Mouse (Mus musculus): ENCODE measurements around the gene Armc3. TPM values are rescaled to one million over a fixed set of nuclear protein-coding genes. Genes with fewer than 3 reads are reported as not detected.

The Armc3 gene
- polyA plus RNA-seq, 1 experiment from 2014 or later = 1.4 TPM

DNA sequence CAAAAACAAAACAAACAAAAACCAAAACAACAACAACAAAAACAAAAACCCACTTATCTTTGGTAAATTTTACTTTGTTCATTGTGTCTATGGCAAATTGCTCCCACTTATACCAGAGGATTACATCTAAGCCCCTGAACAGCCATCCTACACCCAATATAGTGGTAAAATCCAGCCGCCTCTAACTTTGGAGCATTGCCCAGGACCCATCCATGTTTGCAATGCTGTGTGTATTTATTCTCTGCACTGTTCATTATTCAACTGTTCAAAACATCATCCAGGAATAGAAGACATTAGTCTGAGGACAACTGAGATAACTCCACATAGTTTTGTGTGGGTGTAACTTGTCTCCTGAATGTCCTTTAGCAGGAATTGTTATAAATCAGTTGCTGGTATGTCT lies 1.0 kb downstream of the Armc3 start:
- H3K27ac ChIP-seq (ENCODE audit: low read depth, low read length) = no peak overlapping the region
- no peak overlapping the region for H3K4me2 ChIP-seq (ENCODE audit: low read length)
- H3K9me3 ChIP-seq (replicated peaks; ENCODE audit: control insufficient read depth, low read length) = no peaks in the 10 kb centered on the region
- 86% methylated on average over 1 of the region's 1 CpGs for WGBS
- peaks cover 4% of the 10 kb centered on the region; the same call in 1 of the 2 replicates for H3K4me1 ChIP-seq (ENCODE audit: control insufficient read depth, insufficient read depth, low read length)
- DNase-seq (ENCODE audit: low spot score) (no peak), ATAC-seq (no peak)
- H3K27me3 ChIP-seq (replicated peaks; ENCODE audit: control insufficient read depth, insufficient read depth, low read length) = no peaks in the 10 kb centered on the region
- H3K9ac ChIP-seq (ENCODE audit: low read length) = no peak overlapping the region
- no peak overlapping the region for H3K4me3 ChIP-seq (ENCODE audit: low read depth, low read length)
- no peaks in the 10 kb centered on the region for H3K36me3 ChIP-seq (ENCODE audit: control insufficient read depth, insufficient read depth, low read length)

DNA sequence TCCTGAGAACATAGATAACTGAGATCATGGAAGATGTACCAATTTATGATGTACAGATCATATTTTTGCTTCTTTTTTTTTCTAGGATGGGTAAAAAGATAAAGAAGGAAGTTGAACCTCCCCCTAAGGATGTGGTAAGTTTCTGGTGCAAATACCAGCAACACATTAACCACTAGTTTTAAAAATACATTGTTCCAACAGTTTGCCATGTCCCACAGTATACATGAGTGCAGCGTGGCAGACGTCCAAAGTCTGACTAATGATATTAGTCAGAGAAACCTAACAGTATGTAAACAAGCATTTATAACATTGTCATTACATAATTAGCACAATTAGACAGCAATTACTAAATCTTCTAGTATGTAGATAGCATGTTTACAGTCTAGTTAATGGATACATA lies 2.6 kb downstream of the Armc3 start:
- Histone ChIP-seq H3K4me2 (ENCODE audit: low read length) (no peak overlapping the region), H3K4me1 (ENCODE audit: control insufficient read depth, insufficient read depth, low read length) (peaks cover 4% of the 10 kb centered on the region; the same call in 1 of the 2 replicates), H3K27ac (ENCODE audit: low read depth, low read length) (no peak overlapping the region), H3K4me3 (ENCODE audit: low read depth, low read length) (no peak overlapping the region), H3K27me3 (replicated peaks; ENCODE audit: control insufficient read depth, insufficient read depth, low read length) (no peaks in the 10 kb centered on the region), H3K9me3 (replicated peaks; ENCODE audit: control insufficient read depth, low read length) (no peaks in the 10 kb centered on the region), H3K9ac (ENCODE audit: low read length) (no peak overlapping the region), H3K36me3 (ENCODE audit: control insufficient read depth, insufficient read depth, low read length) (no peaks in the 10 kb centered on the region)
- peak; percentile 19 for DNase-seq (ENCODE audit: low spot score)
- no peak for ATAC-seq
- WGBS = 69% methylated on average over 2 of the region's 2 CpGs

DNA sequence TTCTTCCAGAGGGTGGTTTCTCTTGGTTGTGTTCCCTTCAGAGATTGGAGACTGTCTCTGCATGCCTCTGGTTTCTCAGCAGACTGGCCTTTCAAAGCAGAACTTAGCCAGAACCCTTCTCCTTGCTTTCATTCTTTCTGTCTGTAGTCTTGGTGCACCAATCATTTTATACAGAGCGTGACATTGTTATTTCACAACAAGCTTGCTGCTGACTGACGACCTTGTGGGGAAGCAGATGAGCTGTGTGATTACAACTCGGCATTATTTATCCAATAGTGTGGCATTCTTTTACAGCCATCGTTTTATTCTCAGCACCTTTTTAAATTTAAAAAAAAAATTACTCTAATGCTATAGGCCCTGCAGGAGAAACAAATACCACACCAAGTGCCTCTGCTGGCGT lies 35.2 kb downstream of the Armc3 start:
- Histone ChIP-seq H3K9ac (ENCODE audit: low read length) (no peak overlapping the region), H3K4me3 (ENCODE audit: low read depth, low read length) (no peak overlapping the region), H3K4me1 (ENCODE audit: control insufficient read depth, insufficient read depth, low read length) (no peaks in the 10 kb centered on the region), H3K27me3 (replicated peaks; ENCODE audit: control insufficient read depth, insufficient read depth, low read length) (no peaks in the 10 kb centered on the region), H3K36me3 (ENCODE audit: control insufficient read depth, insufficient read depth, low read length) (no peaks in the 10 kb centered on the region), H3K4me2 (ENCODE audit: low read length) (no peak overlapping the region), H3K9me3 (replicated peaks; ENCODE audit: control insufficient read depth, low read length) (no peaks in the 10 kb centered on the region), H3K27ac (ENCODE audit: low read depth, low read length) (no peak overlapping the region)
- DNase-seq (ENCODE audit: low spot score) = no peak
- ATAC-seq = no peak
- 89% methylated on average over 5 of the region's 5 CpGs for WGBS

DNA sequence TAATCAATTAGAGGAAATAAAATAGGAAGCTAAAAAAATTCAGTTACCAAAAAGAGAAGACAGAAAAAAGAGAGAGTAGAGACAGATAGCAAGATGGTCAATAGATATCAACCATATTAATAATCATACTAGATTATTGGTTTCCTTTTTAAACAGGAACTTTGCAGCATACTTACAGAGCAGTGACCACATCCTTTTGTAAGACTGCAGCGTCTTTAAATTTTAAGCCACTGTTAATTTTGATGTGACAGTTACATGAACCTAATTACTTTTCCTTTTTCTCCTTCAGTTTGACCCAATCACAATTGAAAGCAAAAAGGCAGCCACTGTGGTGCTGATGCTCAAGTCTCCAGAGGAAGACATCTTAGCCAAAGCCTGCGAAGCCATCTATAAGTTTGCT lies 36.1 kb downstream of the Armc3 start:
- no peak overlapping the region for H3K4me3 ChIP-seq (ENCODE audit: low read depth, low read length)
- H3K9ac ChIP-seq (ENCODE audit: low read length) = no peak overlapping the region
- H3K36me3 ChIP-seq (ENCODE audit: control insufficient read depth, insufficient read depth, low read length) = no peaks in the 10 kb centered on the region
- ATAC-seq (no peak), DNase-seq (ENCODE audit: low spot score) (no peak)
- no peak overlapping the region for H3K4me2 ChIP-seq (ENCODE audit: low read length)
- H3K27ac ChIP-seq (ENCODE audit: low read depth, low read length) = no peak overlapping the region
- H3K9me3 ChIP-seq (replicated peaks; ENCODE audit: control insufficient read depth, low read length) = no peaks in the 10 kb centered on the region
- H3K27me3 ChIP-seq (replicated peaks; ENCODE audit: control insufficient read depth, insufficient read depth, low read length) = no peaks in the 10 kb centered on the region
- 80% methylated on average over 2 of the region's 2 CpGs for WGBS
- no peaks in the 10 kb centered on the region for H3K4me1 ChIP-seq (ENCODE audit: control insufficient read depth, insufficient read depth, low read length)

DNA sequence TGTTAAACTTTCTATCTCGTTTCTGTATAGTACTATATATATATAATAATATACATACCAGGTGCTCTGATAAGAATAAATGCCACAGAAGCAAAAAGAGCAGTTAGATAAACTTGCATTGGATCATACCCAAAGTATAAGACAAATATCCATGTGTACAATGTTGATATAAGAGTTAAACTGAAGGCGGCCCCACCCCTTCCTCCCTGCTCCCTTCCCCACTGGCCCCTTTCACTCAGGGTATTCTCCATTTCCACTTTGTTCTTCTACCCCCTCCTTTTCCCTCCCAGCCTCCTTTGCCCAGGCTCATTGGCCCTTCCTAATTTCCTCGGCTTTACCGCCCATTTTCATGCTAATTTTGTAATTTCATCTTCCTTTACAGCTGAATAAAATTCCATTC lies 36.5 kb downstream of the Armc3 start:
- H3K9ac ChIP-seq (ENCODE audit: low read length) = no peak overlapping the region
- no peak overlapping the region for H3K27ac ChIP-seq (ENCODE audit: low read depth, low read length)
- no peaks in the 10 kb centered on the region for H3K9me3 ChIP-seq (replicated peaks; ENCODE audit: control insufficient read depth, low read length)
- no peak for DNase-seq (ENCODE audit: low spot score)
- H3K27me3 ChIP-seq (replicated peaks; ENCODE audit: control insufficient read depth, insufficient read depth, low read length) = no peaks in the 10 kb centered on the region
- no peaks in the 10 kb centered on the region for H3K36me3 ChIP-seq (ENCODE audit: control insufficient read depth, insufficient read depth, low read length)
- 51% methylated on average over 4 of the region's 4 CpGs for WGBS
- H3K4me3 ChIP-seq (ENCODE audit: low read depth, low read length) = no peak overlapping the region
- ATAC-seq = no peak
- H3K4me2 ChIP-seq (ENCODE audit: low read length) = no peak overlapping the region
- no peaks in the 10 kb centered on the region for H3K4me1 ChIP-seq (ENCODE audit: control insufficient read depth, insufficient read depth, low read length)

DNA sequence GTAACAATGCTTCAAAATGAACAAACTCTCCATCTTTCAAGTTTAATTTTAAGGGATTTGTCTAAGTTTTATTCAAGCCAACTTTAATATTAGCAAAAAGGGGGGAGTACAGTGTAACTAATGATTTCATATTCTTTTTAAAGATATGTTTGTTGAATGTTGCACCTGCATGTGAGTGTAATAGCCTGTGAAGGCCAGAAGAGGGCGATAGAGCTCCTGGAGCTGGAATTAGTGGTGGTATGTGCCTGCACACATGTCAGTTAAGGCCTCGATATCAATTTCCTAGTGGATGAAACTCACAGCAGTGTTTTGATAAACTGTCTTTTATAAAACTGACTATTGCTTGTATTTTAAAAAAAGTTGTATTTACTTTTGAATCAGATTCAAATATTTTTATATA lies 39.7 kb downstream of the Armc3 start:
- H3K9me3 ChIP-seq (replicated peaks; ENCODE audit: control insufficient read depth, low read length) = no peaks in the 10 kb centered on the region
- H3K4me3 ChIP-seq (ENCODE audit: low read depth, low read length) = no peak overlapping the region
- no peaks in the 10 kb centered on the region for H3K36me3 ChIP-seq (ENCODE audit: control insufficient read depth, insufficient read depth, low read length)
- H3K27ac ChIP-seq (ENCODE audit: low read depth, low read length) = no peak overlapping the region
- H3K9ac ChIP-seq (ENCODE audit: low read length) = no peak overlapping the region
- H3K4me1 ChIP-seq (ENCODE audit: control insufficient read depth, insufficient read depth, low read length) = no peaks in the 10 kb centered on the region
- 75% methylated on average over 2 of the region's 2 CpGs for WGBS
- no peak overlapping the region for H3K4me2 ChIP-seq (ENCODE audit: low read length)
- no peak for DNase-seq (ENCODE audit: low spot score)
- H3K27me3 ChIP-seq (replicated peaks; ENCODE audit: control insufficient read depth, insufficient read depth, low read length) = no peaks in the 10 kb centered on the region
- no peak for ATAC-seq

DNA sequence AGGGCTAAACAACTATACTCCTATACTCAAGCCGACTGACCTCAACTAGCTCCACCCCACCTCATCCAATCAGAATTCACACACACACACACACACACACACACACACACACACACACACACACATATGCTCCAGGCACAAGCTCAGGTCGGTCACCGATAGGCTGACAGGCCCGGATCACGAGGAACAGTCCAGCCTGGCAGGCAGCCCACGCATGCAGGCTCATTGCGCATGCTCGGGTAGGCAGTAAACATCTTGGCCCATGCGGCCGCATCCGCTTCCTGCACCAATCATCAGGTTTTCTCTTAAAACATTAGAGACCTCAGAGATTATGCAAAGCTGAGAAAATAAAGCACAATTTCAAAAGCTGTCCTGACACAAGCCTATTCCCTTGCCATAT lies 50.5 kb downstream of the Armc3 start:
- Histone ChIP-seq H3K27me3 (replicated peaks; ENCODE audit: control insufficient read depth, insufficient read depth, low read length) (no peaks in the 10 kb centered on the region), H3K36me3 (ENCODE audit: control insufficient read depth, insufficient read depth, low read length) (no peaks in the 10 kb centered on the region), H3K9ac (ENCODE audit: low read length) (no peak overlapping the region), H3K4me1 (ENCODE audit: control insufficient read depth, insufficient read depth, low read length) (no peaks in the 10 kb centered on the region), H3K4me3 (ENCODE audit: low read depth, low read length) (no peak overlapping the region), H3K27ac (ENCODE audit: low read depth, low read length) (no peak overlapping the region), H3K4me2 (ENCODE audit: low read length) (no peak overlapping the region), H3K9me3 (replicated peaks; ENCODE audit: control insufficient read depth, low read length) (no peaks in the 10 kb centered on the region)
- WGBS = 63% methylated on average over 11 of the region's 11 CpGs
- no peak for ATAC-seq
- DNase-seq (ENCODE audit: low spot score) = no peak

DNA sequence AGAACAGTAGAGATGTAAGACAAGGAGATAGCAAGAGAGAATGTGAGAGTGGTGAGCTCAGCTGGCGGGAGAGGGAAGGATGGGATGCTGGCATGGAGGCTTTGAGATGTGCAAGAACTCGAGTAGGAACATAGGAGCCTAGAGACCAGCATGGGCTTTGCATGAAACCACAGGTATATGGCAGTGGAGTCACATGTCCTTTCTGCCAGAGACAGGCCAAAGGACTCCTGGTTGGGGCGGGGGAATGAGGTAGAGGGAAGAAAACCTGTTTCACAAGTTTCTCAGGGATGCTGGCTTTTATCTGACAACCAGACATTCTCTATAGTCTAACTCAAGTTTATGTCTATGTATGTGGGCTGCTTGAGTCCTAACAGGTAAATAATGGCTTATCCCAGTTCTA lies 55.9 kb downstream of the Armc3 start:
- Histone ChIP-seq H3K9me3 (replicated peaks; ENCODE audit: control insufficient read depth, low read length) (no peaks in the 10 kb centered on the region), H3K4me1 (ENCODE audit: control insufficient read depth, insufficient read depth, low read length) (no peaks in the 10 kb centered on the region), H3K36me3 (ENCODE audit: control insufficient read depth, insufficient read depth, low read length) (no peaks in the 10 kb centered on the region), H3K4me3 (ENCODE audit: low read depth, low read length) (no peak overlapping the region), H3K9ac (ENCODE audit: low read length) (no peak overlapping the region), H3K27me3 (replicated peaks; ENCODE audit: control insufficient read depth, insufficient read depth, low read length) (no peaks in the 10 kb centered on the region), H3K27ac (ENCODE audit: low read depth, low read length) (no peak overlapping the region), H3K4me2 (ENCODE audit: low read length) (no peak overlapping the region)
- ATAC-seq (no peak), DNase-seq (ENCODE audit: low spot score) (no peak)
- WGBS = 94% methylated on average over 3 of the region's 3 CpGs

DNA sequence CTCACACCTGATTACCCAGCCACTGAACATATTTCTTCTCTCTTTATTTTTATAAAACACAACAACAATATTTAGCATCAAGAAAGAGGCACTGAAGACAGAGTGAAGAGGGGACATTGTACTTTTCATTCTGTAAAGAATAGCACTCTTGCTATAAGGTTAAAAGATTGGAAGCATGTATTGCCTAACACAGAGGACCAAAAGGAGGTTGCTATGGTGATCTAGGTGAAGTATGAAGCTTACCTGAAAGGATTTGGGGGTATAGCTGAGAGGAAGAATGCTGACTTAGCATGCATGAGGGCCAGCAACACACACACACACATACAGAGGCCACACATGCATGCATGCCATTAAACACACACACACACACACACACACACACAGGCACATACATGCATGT lies 58.2 kb downstream of the Armc3 start:
- Histone ChIP-seq H3K27ac (ENCODE audit: low read depth, low read length) (no peak overlapping the region), H3K9me3 (replicated peaks; ENCODE audit: control insufficient read depth, low read length) (no peaks in the 10 kb centered on the region), H3K4me3 (ENCODE audit: low read depth, low read length) (no peak overlapping the region), H3K4me1 (ENCODE audit: control insufficient read depth, insufficient read depth, low read length) (no peaks in the 10 kb centered on the region), H3K4me2 (ENCODE audit: low read length) (no peak overlapping the region), H3K27me3 (replicated peaks; ENCODE audit: control insufficient read depth, insufficient read depth, low read length) (no peaks in the 10 kb centered on the region), H3K36me3 (ENCODE audit: control insufficient read depth, insufficient read depth, low read length) (no peaks in the 10 kb centered on the region), H3K9ac (ENCODE audit: low read length) (no peak overlapping the region)
- no peak for DNase-seq (ENCODE audit: low spot score)
- ATAC-seq = no peak

DNA sequence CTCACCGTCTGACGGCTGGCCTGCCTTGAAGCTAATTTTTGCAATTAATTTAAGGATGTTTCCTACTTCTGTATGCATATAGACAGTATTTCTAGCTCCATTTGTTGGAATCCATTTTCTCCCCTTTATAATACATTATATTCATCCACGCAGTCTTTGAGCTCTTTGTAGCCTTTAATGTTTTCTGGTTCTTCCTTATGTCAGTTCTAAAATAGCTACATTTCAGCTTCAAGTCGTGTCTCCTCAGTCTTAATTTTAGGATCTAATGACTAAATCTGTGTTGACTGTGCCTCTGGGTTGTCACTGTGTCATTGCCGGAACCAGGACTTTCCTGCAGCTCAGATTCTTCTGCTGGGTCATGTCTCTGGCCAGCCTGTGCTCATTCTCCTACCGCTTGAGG lies 61.3 kb downstream of the Armc3 start:
- DNase-seq (ENCODE audit: low spot score) (no peak), ATAC-seq (no peak)
- H3K27me3 ChIP-seq (replicated peaks; ENCODE audit: control insufficient read depth, insufficient read depth, low read length) = no peaks in the 10 kb centered on the region
- H3K4me3 ChIP-seq (ENCODE audit: low read depth, low read length) = no peak overlapping the region
- H3K4me1 ChIP-seq (ENCODE audit: control insufficient read depth, insufficient read depth, low read length) = no peaks in the 10 kb centered on the region
- H3K4me2 ChIP-seq (ENCODE audit: low read length) = no peak overlapping the region
- H3K9ac ChIP-seq (ENCODE audit: low read length) = no peak overlapping the region
- no peaks in the 10 kb centered on the region for H3K9me3 ChIP-seq (replicated peaks; ENCODE audit: control insufficient read depth, low read length)
- no peak overlapping the region for H3K27ac ChIP-seq (ENCODE audit: low read depth, low read length)
- H3K36me3 ChIP-seq (ENCODE audit: control insufficient read depth, insufficient read depth, low read length) = no peaks in the 10 kb centered on the region
- 67% methylated on average over 6 of the region's 6 CpGs for WGBS
